Mouse (Mus musculus) forebrain, embryonic 16.5 days (tissue): ENCODE measurements around the gene Dcbld1. TPM values are rescaled to one million over a fixed set of nuclear protein-coding genes. Genes with fewer than 3 reads are reported as not detected.

Source experiments
- polyA plus RNA-seq: library from polyadenylated mRNA; unstranded; fragments of >200 nt; fragmentation: Nextera tagmentation; extraction: Ambion mirVana; gene quantifications from 2 replicates; pipeline ENCODE4 v1.2.1, GENCODE M21; 2015

Dcbld1 gene
- polyA plus RNA-seq, 1 experiment from 2014 or later = 22.0 TPM

Other genes starting within 250 kb of the Dcbld1 start
- gene Vgll2, start 211.1 kb upstream of the Dcbld1 start, polyA plus RNA-seq = 0.71 TPM in 1 of 2 replicates, not detected in the other
- not detected in 2 replicates for gene Ros1, start 38.4 kb upstream of the Dcbld1 start, polyA plus RNA-seq
- not detected in 2 replicates for gene Gm26741, start 125.1 kb downstream of the Dcbld1 start, polyA plus RNA-seq
- gene Gopc, start 148.5 kb downstream of the Dcbld1 start, polyA plus RNA-seq = 25.4 and 26.8 TPM in 2 replicates
- gene Nepn, start 155.4 kb downstream of the Dcbld1 start, polyA plus RNA-seq = not detected in 2 replicates
- 19.2 and 20.3 TPM in 2 replicates for gene Nus1, start 183.9 kb downstream of the Dcbld1 start, polyA plus RNA-seq